Mouse (Mus musculus): ENCODE data around the gene Brs3. TPM values are rescaled to one million over a fixed set of nuclear protein-coding genes. Genes with fewer than 3 reads are reported as not detected.
A peak's percentile ranks its signal among the peaks of the same experiment; 100 is the strongest.

Gene Brs3
- not detected in 2 replicates for polyA plus RNA-seq (2016; fragmentation: Nextera tagmentation; extraction: Ambion mirVana)

DNA sequence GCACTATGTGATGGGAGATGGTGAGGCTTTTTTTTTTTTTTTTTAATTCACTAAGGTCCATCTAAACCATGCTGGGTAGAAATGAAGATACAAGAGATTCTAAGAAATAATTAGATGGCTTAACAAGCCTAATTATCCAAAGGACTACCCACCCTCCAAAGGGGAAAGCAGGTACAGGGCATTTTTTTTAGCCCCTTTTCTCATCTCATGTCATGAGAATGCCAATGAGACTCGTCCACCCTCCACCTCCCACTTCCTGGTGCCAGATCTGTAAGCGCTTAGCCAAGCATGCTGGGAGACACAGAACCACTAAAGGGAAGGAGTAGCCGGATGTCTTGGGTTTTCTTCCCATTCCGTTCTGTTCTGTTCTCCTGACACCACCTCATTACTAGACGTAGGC, at the start of gene Brs3:
TSS of gene Brs3 (plus strand) at position 301 of the 400 bp plus-strand sequence.
- H3K27ac ChIP-seq, result no peak within 1 kb of the TSS
- no peaks in the 10 kb centered on the region for H3K36me3 ChIP-seq
- H3K4me1 ChIP-seq, result no peaks in the 10 kb centered on the region
- no peaks in the 10 kb centered on the region for H3K27me3 ChIP-seq (ENCODE audit: low read depth, poor library complexity, severe bottlenecking)
- H3K4me3 ChIP-seq, result no peak within 1 kb of the TSS
- DNase-seq (ENCODE audit: low spot score), result no peak
- no peaks in the 10 kb centered on the region for H3K9me3 ChIP-seq (replicated peaks)
- WGBS, result 95% methylated on average over 5 of the region's 5 CpGs

DNA sequence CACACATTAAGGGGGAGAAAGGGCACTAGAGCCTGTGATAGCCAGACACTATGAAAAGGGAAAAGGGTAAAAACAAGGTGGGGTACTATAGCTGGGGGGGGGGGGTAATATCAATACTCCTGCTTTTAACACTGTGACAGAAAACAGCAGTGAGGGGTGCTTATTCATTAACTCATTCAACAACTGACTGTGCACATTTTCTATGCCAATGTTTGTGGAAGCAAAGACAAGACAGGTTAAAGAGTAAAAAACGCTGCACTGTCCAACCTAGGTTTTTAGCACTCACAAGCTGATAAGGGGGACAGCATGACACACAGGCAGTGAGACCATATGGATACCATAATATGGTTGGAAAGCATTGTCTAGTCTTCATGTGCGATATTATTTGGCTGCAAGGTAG, 30.0 kb upstream of the Brs3 start:
- H3K9me3 ChIP-seq (replicated peaks), result no peaks in the 10 kb centered on the region
- no peaks in the 10 kb centered on the region for H3K27me3 ChIP-seq (ENCODE audit: low read depth, poor library complexity, severe bottlenecking)
- H3K36me3 ChIP-seq, result no peaks in the 10 kb centered on the region
- WGBS, result 84% methylated on average over 2 of the region's 2 CpGs
- DNase-seq (ENCODE audit: low spot score), result no peak
- no peaks in the 10 kb centered on the region for H3K4me1 ChIP-seq
- H3K27ac ChIP-seq, result no peak overlapping the region
- H3K4me3 ChIP-seq, result no peak overlapping the region

DNA sequence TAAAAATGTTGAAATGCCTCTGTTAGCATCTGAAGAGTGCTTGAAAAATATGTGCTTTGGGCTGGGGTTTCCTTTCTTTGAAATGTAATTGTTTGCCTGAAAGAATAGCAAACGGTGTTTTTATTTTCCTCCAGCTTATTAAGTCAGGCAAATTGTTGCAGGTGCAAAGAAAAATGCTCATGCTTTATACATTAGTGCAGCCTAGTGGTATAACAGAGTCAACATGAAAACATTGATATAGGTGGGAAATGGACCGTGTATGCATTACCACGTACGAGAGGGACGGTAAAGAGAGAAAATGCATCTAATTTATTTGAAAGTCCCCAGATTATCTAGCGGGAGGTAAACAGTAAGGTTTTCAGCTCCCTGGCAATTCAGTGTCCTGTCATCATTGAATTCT, 995 bp downstream of the Brs3 start:
- no peaks in the 10 kb centered on the region for H3K27me3 ChIP-seq (ENCODE audit: low read depth, poor library complexity, severe bottlenecking)
- H3K9me3 ChIP-seq (replicated peaks), result no peaks in the 10 kb centered on the region
- WGBS, result 91% methylated on average over 6 of the region's 6 CpGs
- H3K4me1 ChIP-seq, result no peaks in the 10 kb centered on the region
- no peak overlapping the region for H3K4me3 ChIP-seq
- DNase-seq (ENCODE audit: low spot score), result no peak
- H3K27ac ChIP-seq, result no peak overlapping the region
- H3K36me3 ChIP-seq, result no peaks in the 10 kb centered on the region

DNA sequence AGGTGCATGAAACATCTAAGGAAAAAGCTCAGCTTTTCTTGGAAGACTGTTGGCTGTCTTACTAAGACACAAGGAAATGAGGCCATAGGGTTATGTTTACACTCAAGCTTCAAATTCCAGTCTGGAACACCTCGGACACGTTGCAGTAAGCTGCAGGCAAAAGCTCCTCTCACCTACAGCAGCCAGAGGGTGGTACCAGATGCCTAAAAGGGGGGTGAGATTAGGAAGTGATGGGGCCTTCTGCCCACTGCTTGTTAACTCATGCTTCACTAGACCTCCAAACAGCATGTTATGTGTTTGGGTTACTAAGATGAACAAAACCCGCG, 9.9 kb downstream of the Brs3 start:
- Histone ChIP-seq H3K36me3 (peaks cover 16% of the 10 kb centered on the region), H3K27me3 (ENCODE audit: low read depth, poor library complexity, severe bottlenecking) (no peaks in the 10 kb centered on the region), H3K4me1 (no peaks in the 10 kb centered on the region), H3K27ac (peak overlapping the region; percentile 93), H3K4me3 (peak overlapping the region; percentile 58), H3K9me3 (replicated peaks) (no peaks in the 10 kb centered on the region)
- WGBS, result 17% methylated on average over 4 of the region's 4 CpGs
- no peak for DNase-seq (ENCODE audit: low spot score)

DNA sequence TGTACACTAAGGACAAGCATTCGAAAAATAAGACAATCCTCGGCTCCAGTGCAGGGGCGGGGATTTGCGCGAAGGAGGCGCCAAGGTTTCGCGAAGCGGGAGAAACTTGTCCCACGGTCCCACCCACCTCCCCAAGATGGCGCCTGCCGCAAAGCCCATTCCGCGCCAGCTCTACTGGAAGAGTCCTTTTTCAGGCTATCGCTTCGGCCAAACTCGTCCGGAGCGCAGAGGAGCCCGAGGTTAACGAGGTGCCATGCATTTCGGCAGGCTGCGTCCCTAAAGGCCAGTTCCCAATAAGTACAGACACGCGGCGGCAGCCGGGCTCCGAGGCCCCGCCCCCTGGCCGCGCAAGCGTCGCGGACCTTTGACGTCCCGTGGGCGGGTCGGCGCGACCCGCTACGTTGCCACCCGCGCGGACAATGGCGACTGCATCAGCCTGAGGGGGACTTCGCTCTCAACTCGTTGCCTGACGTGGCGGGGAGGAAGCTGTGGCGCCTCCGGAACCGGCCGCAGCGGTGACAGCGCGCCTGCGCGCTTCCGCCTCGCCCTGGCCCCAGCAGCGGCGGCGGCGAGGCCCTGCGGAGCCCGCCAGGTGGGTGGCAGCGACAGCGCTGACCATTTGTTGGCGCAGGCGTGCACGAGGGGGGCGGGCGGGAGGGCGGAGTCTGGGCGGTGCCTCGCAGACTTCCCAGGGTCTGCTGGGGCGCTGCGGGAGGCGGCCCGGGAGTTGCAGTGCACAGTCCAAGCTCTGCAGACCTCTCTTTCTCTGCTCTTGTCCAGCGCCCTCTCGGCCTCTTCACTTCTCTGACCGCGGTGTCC, 10.5 kb downstream of the Brs3 start, which contains the start of gene Htatsf1:
TSS of gene Htatsf1 (plus strand) at position 410 of the 819 bp plus-strand sequence.
- WGBS, result 14% methylated on average over 69 of the region's 85 CpGs
- DNase-seq (ENCODE audit: low spot score), result peak; percentile 81
- H3K27ac ChIP-seq, result peak within 1 kb of the TSS; percentile 93
- peak within 1 kb of the TSS; percentile 58 for H3K4me3 ChIP-seq
- H3K27me3 ChIP-seq (ENCODE audit: low read depth, poor library complexity, severe bottlenecking), result no peaks in the 10 kb centered on the region
- H3K36me3 ChIP-seq, result peaks cover 21% of the 10 kb centered on the region
- no peaks in the 10 kb centered on the region for H3K4me1 ChIP-seq
- no peaks in the 10 kb centered on the region for H3K9me3 ChIP-seq (replicated peaks)

DNA sequence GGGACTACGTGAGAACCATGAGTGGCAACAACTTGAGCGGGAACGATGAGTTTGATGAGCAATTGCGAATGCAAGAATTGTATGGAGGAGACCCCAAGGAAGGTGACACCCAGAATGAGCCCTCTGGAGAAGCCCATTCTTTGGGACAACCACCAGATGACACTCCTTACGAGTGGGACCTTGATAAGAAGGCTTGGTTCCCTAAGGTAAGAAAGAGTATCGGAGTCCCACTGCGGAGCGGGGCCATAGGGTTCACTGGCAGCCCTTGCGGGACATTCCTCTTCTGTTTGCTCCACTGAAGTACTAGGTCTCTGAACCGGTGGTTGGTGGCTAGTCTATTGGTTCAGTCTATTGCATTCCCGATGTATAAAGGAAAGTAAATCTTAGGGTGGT, 11.1 kb downstream of the Brs3 start:
- peaks cover 26% of the 10 kb centered on the region for H3K36me3 ChIP-seq
- 20% methylated on average over 11 of the region's 11 CpGs for WGBS
- no peaks in the 10 kb centered on the region for H3K9me3 ChIP-seq (replicated peaks)
- DNase-seq (ENCODE audit: low spot score), result no peak
- no peaks in the 10 kb centered on the region for H3K27me3 ChIP-seq (ENCODE audit: low read depth, poor library complexity, severe bottlenecking)
- peak overlapping the region; percentile 93 for H3K27ac ChIP-seq
- H3K4me3 ChIP-seq, result peak overlapping the region; percentile 58
- H3K4me1 ChIP-seq, result no peaks in the 10 kb centered on the region

DNA sequence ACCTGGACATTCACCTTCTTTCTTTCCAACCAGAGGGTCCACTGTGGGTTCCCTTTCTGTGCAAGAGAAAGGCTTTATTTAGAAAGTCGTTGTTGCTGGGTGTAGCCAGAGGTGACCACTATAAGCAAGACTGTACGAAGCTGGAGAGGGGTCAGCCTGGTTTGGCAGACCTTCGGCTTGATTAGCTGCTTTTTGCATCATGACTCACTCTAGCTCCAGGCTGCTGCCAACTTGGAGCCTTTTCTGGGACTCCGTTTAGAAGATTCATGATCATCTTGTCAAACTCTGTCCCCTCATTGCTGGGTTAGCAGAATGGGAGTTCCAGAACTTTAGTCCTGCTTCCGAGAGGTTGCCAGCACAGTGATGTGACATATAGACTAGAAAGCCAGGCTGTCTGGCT, 38.6 kb downstream of the Brs3 start:
- Histone ChIP-seq H3K4me3 (no peak overlapping the region), H3K4me1 (no peaks in the 10 kb centered on the region), H3K27ac (no peak overlapping the region), H3K36me3 (no peaks in the 10 kb centered on the region), H3K27me3 (ENCODE audit: low read depth, poor library complexity, severe bottlenecking) (no peaks in the 10 kb centered on the region), H3K9me3 (replicated peaks) (no peaks in the 10 kb centered on the region)
- no peak for DNase-seq (ENCODE audit: low spot score)
- 82% methylated on average over 5 of the region's 5 CpGs for WGBS

DNA sequence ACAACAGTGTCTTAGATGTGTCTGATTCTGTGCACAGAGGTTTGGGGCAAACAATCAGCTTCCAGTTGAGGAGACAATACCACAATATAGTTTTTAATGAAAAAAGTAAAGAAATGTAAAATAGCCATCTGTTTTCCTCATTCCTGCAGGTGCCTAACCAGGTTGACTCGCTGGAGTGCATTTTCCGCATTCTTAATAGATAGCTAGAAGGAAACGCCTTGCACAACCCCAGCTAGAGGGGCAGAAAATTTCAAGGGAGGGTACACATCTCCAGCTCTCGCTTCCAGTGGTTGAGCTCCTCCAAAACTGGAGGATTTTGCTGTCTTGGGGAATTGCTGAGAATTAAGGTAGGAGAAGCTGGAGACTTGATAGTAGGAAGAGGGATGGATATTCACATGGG, 44.9 kb downstream of the Brs3 start, which contains the start of gene Vgll1:
TSS of gene Vgll1 (plus strand) at position 301 of the 400 bp plus-strand sequence.
- Histone ChIP-seq H3K4me1 (no peaks in the 10 kb centered on the region), H3K36me3 (no peaks in the 10 kb centered on the region), H3K9me3 (replicated peaks) (no peaks in the 10 kb centered on the region), H3K27me3 (ENCODE audit: low read depth, poor library complexity, severe bottlenecking) (no peaks in the 10 kb centered on the region), H3K4me3 (no peak within 1 kb of the TSS), H3K27ac (no peak within 1 kb of the TSS)
- WGBS, result 87% methylated on average over 4 of the region's 4 CpGs
- no peak for DNase-seq (ENCODE audit: low spot score)

Other genes with a start within 250 kb of the Brs3 start
- gene Map7d3, start 220.7 kb upstream of the Brs3 start, polyA plus RNA-seq (2016; fragmentation: Nextera tagmentation; extraction: Ambion mirVana), result 1.9 and 2.0 TPM in 2 replicates
- gene Adgrg4, start 172.9 kb upstream of the Brs3 start, polyA plus RNA-seq (2016; fragmentation: Nextera tagmentation; extraction: Ambion mirVana), result 0.10 TPM in 1 of 2 replicates, not detected in the other
- gene Htatsf1, start 10.5 kb downstream of the Brs3 start, polyA plus RNA-seq (2016; fragmentation: Nextera tagmentation; extraction: Ambion mirVana), result 65.1 and 79.3 TPM in 2 replicates
- gene Vgll1, start 45.0 kb downstream of the Brs3 start, polyA plus RNA-seq (2016; fragmentation: Nextera tagmentation; extraction: Ambion mirVana), result 0.15 and 0.20 TPM in 2 replicates
- gene Cd40lg, start 169.1 kb downstream of the Brs3 start, polyA plus RNA-seq (2016; fragmentation: Nextera tagmentation; extraction: Ambion mirVana), result not detected in 2 replicates

Data from limb, embryonic 10.5 days (tissue).